Mouse (Mus musculus): Measurements from ENCODE around the gene Desi1. TPM values are rescaled to one million over a fixed set of nuclear protein-coding genes. Genes with fewer than 3 reads are reported as not detected.

The Desi1 gene
- polyA plus RNA-seq, 1 experiment from 2014 or later: 40.3 TPM

GRCm38 (mm10) chr15:82027276-82027675 lies 6.4 kb downstream of the Desi1 start:
- DNase-seq (ENCODE audit: low spot score) (no peak), ATAC-seq (replicated peaks; ENCODE audit: low FRiP score) (no peak)
- no peaks in the 10 kb centered on the region for H3K9me3 ChIP-seq (ENCODE audit: control insufficient read depth, low read length)
- WGBS: 95% methylated on average over 7 of the region's 7 CpGs
- H3K36me3 ChIP-seq (ENCODE audit: control insufficient read depth, insufficient read depth, low read length): peaks cover 17% of the 10 kb centered on the region
- H3K27ac ChIP-seq (ENCODE audit: low read depth, low read length): no peak overlapping the region
- H3K4me2 ChIP-seq (ENCODE audit: low read depth, low read length, severe bottlenecking): no peak overlapping the region
- no peak overlapping the region for H3K9ac ChIP-seq (ENCODE audit: low read length)
- no peaks in the 10 kb centered on the region for H3K27me3 ChIP-seq (ENCODE audit: control insufficient read depth, insufficient read depth, low read length)
- no peaks in the 10 kb centered on the region for H3K4me1 ChIP-seq (replicated peaks; ENCODE audit: control insufficient read depth, insufficient read depth, low read length)
- no peak overlapping the region for H3K4me3 ChIP-seq (ENCODE audit: low read depth, low read length)

DNA sequence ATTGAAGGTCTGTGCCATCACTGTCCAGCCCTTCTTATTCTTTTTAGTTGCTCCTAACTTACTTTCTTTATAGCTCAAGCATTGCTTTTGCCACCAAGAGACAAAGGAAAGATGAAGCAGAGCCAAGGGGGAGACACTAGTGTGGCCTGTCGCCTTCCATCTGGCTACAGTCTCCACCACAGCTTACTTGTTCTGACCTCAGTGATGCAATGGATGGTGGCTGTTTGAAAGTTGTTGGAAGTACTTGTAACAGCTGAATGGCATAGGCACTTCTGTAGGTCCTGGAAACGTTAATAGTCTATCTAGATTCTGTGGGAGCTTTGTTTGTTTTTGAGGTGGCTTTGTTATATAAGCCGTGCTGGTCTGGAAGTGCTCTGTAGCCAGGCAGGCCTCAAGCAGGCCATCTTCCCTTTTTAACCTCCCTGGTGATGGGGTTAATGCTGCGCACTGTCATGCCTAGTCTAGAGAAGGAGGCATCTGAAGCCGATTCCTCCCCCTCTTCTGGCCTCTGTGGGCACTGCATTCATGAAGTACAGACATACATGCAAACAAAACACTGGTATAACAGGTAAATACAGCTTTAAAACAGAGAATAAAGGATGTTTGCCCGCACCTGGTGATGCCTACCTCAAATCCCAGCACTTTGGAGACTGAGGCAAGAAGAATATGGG lies 9.6 kb downstream of the Desi1 start:
- no peak for ATAC-seq (replicated peaks; ENCODE audit: low FRiP score)
- no peak overlapping the region for H3K9ac ChIP-seq (ENCODE audit: low read length)
- H3K4me1 ChIP-seq (replicated peaks; ENCODE audit: control insufficient read depth, insufficient read depth, low read length): no peaks in the 10 kb centered on the region
- H3K4me3 ChIP-seq (ENCODE audit: low read depth, low read length): no peak overlapping the region
- peaks cover 14% of the 10 kb centered on the region for H3K36me3 ChIP-seq (ENCODE audit: control insufficient read depth, insufficient read depth, low read length)
- WGBS: 92% methylated on average over 6 of the region's 6 CpGs
- H3K4me2 ChIP-seq (ENCODE audit: low read depth, low read length, severe bottlenecking): no peak overlapping the region
- DNase-seq (ENCODE audit: low spot score): no peak
- no peak overlapping the region for H3K27ac ChIP-seq (ENCODE audit: low read depth, low read length)
- H3K27me3 ChIP-seq (ENCODE audit: control insufficient read depth, insufficient read depth, low read length): no peaks in the 10 kb centered on the region
- H3K9me3 ChIP-seq (ENCODE audit: control insufficient read depth, low read length): no peaks in the 10 kb centered on the region

GRCm38 (mm10) chr15:82022535-82023088 lies 11.1 kb downstream of the Desi1 start:
- no peak overlapping the region for H3K4me3 ChIP-seq (ENCODE audit: low read depth, low read length)
- H3K27ac ChIP-seq (ENCODE audit: low read depth, low read length): no peak overlapping the region
- DNase-seq (ENCODE audit: low spot score): no peak
- ATAC-seq (replicated peaks; ENCODE audit: low FRiP score): no peak
- no peaks in the 10 kb centered on the region for H3K27me3 ChIP-seq (ENCODE audit: control insufficient read depth, insufficient read depth, low read length)
- H3K9me3 ChIP-seq (ENCODE audit: control insufficient read depth, low read length): no peaks in the 10 kb centered on the region
- peaks cover 13% of the 10 kb centered on the region for H3K36me3 ChIP-seq (ENCODE audit: control insufficient read depth, insufficient read depth, low read length)
- 91% methylated on average over 13 of the region's 13 CpGs for WGBS
- H3K4me2 ChIP-seq (ENCODE audit: low read depth, low read length, severe bottlenecking): no peak overlapping the region
- no peak overlapping the region for H3K9ac ChIP-seq (ENCODE audit: low read length)
- H3K4me1 ChIP-seq (replicated peaks; ENCODE audit: control insufficient read depth, insufficient read depth, low read length): no peaks in the 10 kb centered on the region

- no peaks in the 10 kb centered on the region for H3K9me3 ChIP-seq (ENCODE audit: control insufficient read depth, low read length)
- peaks cover 3% of the 10 kb centered on the region for H3K4me1 ChIP-seq (replicated peaks; ENCODE audit: control insufficient read depth, insufficient read depth, low read length)
- H3K27me3 ChIP-seq (ENCODE audit: control insufficient read depth, insufficient read depth, low read length): no peaks in the 10 kb centered on the region
- H3K9ac ChIP-seq (ENCODE audit: low read length): no peak overlapping the region
- no peaks in the 10 kb centered on the region; the same call in 1 of the 2 replicates for H3K36me3 ChIP-seq (ENCODE audit: control insufficient read depth, insufficient read depth, low read length)
- no peak overlapping the region for H3K4me2 ChIP-seq (ENCODE audit: low read depth, low read length, severe bottlenecking)
- ATAC-seq (replicated peaks; ENCODE audit: low FRiP score): no peak
- H3K27ac ChIP-seq (ENCODE audit: low read depth, low read length): no peak overlapping the region
- 84% methylated on average over 3 of the region's 3 CpGs for WGBS
- no peak for DNase-seq (ENCODE audit: low spot score)
- H3K4me3 ChIP-seq (ENCODE audit: low read depth, low read length): no peak overlapping the region
Observed at GRCm38 (mm10) chr15:82019288-82019687, 14.4 kb downstream of the Desi1 start.

DNA sequence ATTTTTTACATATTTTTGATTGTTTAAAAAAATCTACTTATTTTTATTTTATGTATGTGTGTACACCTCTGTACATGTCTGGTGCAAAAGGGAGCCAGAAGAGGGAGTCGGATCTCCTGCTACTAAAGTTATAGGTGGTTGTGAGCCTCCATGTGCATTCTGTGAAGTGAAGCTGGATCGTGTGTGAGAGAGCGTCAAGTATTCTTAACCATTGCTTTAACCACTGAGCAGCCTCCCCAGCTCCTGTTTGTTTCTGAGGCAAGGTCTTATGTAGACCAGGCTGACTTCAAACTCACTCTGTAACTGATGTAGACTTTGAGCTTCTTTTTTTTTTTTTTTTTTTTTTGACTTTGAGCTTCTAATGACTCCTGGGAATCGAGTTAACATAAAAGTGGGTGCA lies 16.2 kb downstream of the Desi1 start:
- Histone ChIP-seq H3K4me3 (ENCODE audit: low read depth, low read length) (no peak overlapping the region), H3K27me3 (ENCODE audit: control insufficient read depth, insufficient read depth, low read length) (no peaks in the 10 kb centered on the region), H3K9ac (ENCODE audit: low read length) (no peak overlapping the region), H3K4me1 (replicated peaks; ENCODE audit: control insufficient read depth, insufficient read depth, low read length) (peaks cover 3% of the 10 kb centered on the region), H3K4me2 (ENCODE audit: low read depth, low read length, severe bottlenecking) (no peak overlapping the region), H3K27ac (ENCODE audit: low read depth, low read length) (no peak overlapping the region), H3K9me3 (ENCODE audit: control insufficient read depth, low read length) (no peaks in the 10 kb centered on the region), H3K36me3 (ENCODE audit: control insufficient read depth, insufficient read depth, low read length) (no peaks in the 10 kb centered on the region)
- ATAC-seq (replicated peaks; ENCODE audit: low FRiP score): no peak
- no peak for DNase-seq (ENCODE audit: low spot score)
- WGBS: 78% methylated on average over 4 of the region's 4 CpGs

DNA sequence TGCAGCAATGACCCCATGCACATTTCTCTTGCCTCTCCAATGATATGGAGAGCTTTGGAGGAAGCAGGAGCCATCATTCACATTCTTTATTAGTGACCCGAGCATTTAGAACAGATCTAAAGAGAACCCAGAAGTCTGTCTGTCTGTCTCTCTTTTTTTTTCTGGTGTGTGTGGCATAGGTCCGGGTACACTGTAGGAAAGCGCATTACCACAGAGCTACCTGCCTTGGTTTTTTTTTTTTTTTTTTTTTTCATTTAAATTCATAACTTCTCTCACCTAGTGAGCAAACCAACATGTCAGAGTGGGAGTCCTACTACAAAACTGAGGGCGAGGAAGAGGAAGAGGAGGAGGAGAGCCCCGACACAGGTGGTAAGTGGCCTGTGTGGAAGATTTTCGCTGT lies 16.8 kb downstream of the Desi1 start:
- no peaks in the 10 kb centered on the region for H3K9me3 ChIP-seq (ENCODE audit: control insufficient read depth, low read length)
- H3K4me1 ChIP-seq (replicated peaks; ENCODE audit: control insufficient read depth, insufficient read depth, low read length): peaks cover 3% of the 10 kb centered on the region
- DNase-seq (ENCODE audit: low spot score): no peak
- no peak for ATAC-seq (replicated peaks; ENCODE audit: low FRiP score)
- peak overlapping the region; percentile 73 for H3K4me3 ChIP-seq (ENCODE audit: low read depth, low read length)
- H3K9ac ChIP-seq (ENCODE audit: low read length): peak overlapping the region; percentile 78
- 26% methylated on average over 6 of the region's 6 CpGs for WGBS
- H3K36me3 ChIP-seq (ENCODE audit: control insufficient read depth, insufficient read depth, low read length): no peaks in the 10 kb centered on the region; the same call in 1 of the 2 replicates
- no peak overlapping the region for H3K27ac ChIP-seq (ENCODE audit: low read depth, low read length)
- H3K27me3 ChIP-seq (ENCODE audit: control insufficient read depth, insufficient read depth, low read length): no peaks in the 10 kb centered on the region
- H3K4me2 ChIP-seq (ENCODE audit: low read depth, low read length, severe bottlenecking): peak overlapping the region; percentile 83

DNA sequence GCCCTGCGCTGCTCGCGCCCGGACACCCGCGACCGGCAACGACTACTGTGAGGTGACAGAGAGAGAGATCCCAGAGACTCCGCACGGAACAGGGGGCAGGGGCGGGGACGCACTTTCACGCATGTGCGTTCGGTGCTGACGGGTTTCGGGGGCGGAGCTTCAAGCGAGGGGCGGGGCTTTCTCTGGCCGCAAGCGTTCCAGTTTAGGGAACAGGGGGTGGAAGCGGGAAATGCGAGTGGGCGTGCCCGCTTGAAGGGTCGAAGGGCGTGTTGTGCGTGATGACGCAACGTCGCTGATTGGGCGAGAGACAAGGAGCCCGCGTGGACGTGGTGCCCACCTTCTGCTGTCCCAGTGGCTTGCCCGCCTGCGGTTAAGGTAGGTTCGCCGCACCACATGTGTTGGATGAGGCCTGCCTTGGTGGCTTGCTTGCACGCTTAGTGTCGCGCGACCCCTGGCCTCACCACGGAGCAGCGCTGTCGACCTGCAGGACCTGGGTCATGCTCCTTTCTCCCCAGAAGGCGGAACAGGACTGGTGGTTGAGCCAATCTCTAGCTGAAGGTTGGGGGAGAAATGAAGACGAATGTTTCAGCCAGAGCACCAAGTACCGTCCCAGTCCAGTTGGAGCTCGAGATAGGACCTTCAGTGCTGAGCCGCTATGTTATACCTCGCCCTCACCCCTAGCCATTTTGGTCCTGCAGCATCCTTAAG lies 17.4 kb downstream of the Desi1 start:
- under 1% methylated on average over 53 of the region's 53 CpGs for WGBS
- H3K27ac ChIP-seq (ENCODE audit: low read depth, low read length): no peak overlapping the region
- peak; percentile 97 for ATAC-seq (replicated peaks; ENCODE audit: low FRiP score)

DNA sequence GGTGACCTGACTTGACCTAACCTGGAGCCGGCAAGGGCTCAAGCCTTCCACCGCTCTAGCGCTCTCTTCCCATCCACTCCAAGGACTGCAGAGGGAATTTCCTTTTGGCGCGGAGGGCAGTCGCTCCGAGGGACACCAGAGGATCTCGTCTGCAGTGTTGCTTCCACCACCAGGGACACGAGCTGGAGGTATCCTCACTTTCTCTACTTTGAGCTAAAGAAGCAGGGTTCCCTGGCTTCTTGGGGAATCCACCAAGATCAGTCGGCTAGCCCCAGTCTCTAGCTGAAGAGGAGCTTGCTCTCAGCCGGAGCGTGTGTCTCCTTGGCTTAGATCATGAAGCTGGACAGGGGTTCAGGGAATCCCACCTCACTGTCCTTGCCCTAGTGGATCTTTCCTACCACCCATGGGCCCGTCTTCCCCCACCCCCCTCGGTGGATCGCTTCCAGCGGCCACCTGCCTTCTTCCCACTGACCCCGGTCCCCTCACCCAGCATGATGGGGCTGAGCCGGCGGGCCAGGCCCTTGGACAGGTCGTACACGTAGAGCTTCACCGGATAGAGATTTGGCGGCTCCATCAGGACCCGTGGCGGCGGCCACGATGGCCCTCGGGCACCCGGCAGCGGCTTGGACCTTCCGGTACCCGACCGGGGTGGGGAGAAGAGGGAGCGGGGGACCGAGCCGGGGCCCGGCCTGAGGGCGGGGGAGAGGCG lies 18.1 kb downstream of the Desi1 start:
- H3K9ac ChIP-seq (ENCODE audit: low read length): peak overlapping the region; percentile 78
- peaks cover 3% of the 10 kb centered on the region for H3K4me1 ChIP-seq (replicated peaks; ENCODE audit: control insufficient read depth, insufficient read depth, low read length)
- no peak for ATAC-seq (replicated peaks; ENCODE audit: low FRiP score)
- WGBS: under 1% methylated on average over 39 of the region's 39 CpGs
- no peaks in the 10 kb centered on the region for H3K27me3 ChIP-seq (ENCODE audit: control insufficient read depth, insufficient read depth, low read length)
- H3K27ac ChIP-seq (ENCODE audit: low read depth, low read length): no peak overlapping the region
- H3K4me2 ChIP-seq (ENCODE audit: low read depth, low read length, severe bottlenecking): peak overlapping the region; percentile 83
- H3K36me3 ChIP-seq (ENCODE audit: control insufficient read depth, insufficient read depth, low read length): no peaks in the 10 kb centered on the region; the same call in 1 of the 2 replicates
- H3K4me3 ChIP-seq (ENCODE audit: low read depth, low read length): peak overlapping the region; percentile 73
- no peaks in the 10 kb centered on the region for H3K9me3 ChIP-seq (ENCODE audit: control insufficient read depth, low read length)
- DNase-seq (ENCODE audit: low spot score): peak; percentile 57

More for the DNA sequence above, 17.4 kb downstream of the Desi1 start:
- H3K9me3 ChIP-seq (ENCODE audit: control insufficient read depth, low read length): no peaks in the 10 kb centered on the region
- H3K4me3 ChIP-seq (ENCODE audit: low read depth, low read length): peak overlapping the region; percentile 73
- peak; percentile 99 for DNase-seq (ENCODE audit: low spot score)
- peak overlapping the region; percentile 83 for H3K4me2 ChIP-seq (ENCODE audit: low read depth, low read length, severe bottlenecking)
- no peaks in the 10 kb centered on the region for H3K27me3 ChIP-seq (ENCODE audit: control insufficient read depth, insufficient read depth, low read length)
- H3K9ac ChIP-seq (ENCODE audit: low read length): peak overlapping the region; percentile 78
- H3K4me1 ChIP-seq (replicated peaks; ENCODE audit: control insufficient read depth, insufficient read depth, low read length): peaks cover 3% of the 10 kb centered on the region
- H3K36me3 ChIP-seq (ENCODE audit: control insufficient read depth, insufficient read depth, low read length): no peaks in the 10 kb centered on the region; the same call in 1 of the 2 replicates

All from forebrain, embryonic 11.5 days (tissue).